Mouse (Mus musculus) intestine, embryonic 14.5 days (tissue): ENCODE measurements around the gene Mrpl41. TPM values are rescaled to one million over a fixed set of nuclear protein-coding genes. Genes with fewer than 3 reads are reported as not detected.
A peak's percentile ranks its signal among the peaks of the same experiment; 100 is the strongest.

Experiments
- ATAC-seq: fragments of 200-750 bp; cut with Nextera tagmentation; replicated peaks from 2 replicates; pipeline ENCODE4 v1.8.0; 2017; ENCODE audit warnings: low read depth, moderate number of reproducible peaks, moderate TSS enrichment, moderate library complexity; ENCODE audit not compliant: low FRiP score, low TSS enrichment
- DNase-seq: peaks from one replicate; pipeline ENCODE4 v3.0.0-alpha.2; 2018; ENCODE audit warnings: low spot score
- H3K27ac ChIP-seq: fragments of 300-500 bp; sonication (generic); 2 replicates; pipeline ENCODE4 v1.5.1; 2014; ENCODE audit warnings: low read depth, mild to moderate bottlenecking, control low read depth
- H3K27me3 ChIP-seq: fragments of 300-500 bp; sonication (generic); replicated peaks from 2 replicates; pipeline ENCODE4 v1.6.1; 2014; ENCODE audit warnings: low read length, control low read depth; ENCODE audit not compliant: control insufficient read depth, insufficient read depth
- H3K36me3 ChIP-seq: fragments of 300-500 bp; sonication (generic); 2 replicates; pipeline ENCODE4 v1.6.1; 2014; ENCODE audit warnings: low read length, control low read depth; ENCODE audit not compliant: control insufficient read depth, insufficient read depth
- H3K4me1 ChIP-seq: fragments of 300-500 bp; sonication (generic); replicated peaks from 2 replicates; pipeline ENCODE4 v1.6.1; 2014; ENCODE audit warnings: low read length, control low read depth, mixed read lengths; ENCODE audit not compliant: control insufficient read depth, insufficient read depth
- H3K4me2 ChIP-seq: fragments of 300-500 bp; sonication (generic); 2 replicates; pipeline ENCODE4 v1.6.1; 2014; ENCODE audit warnings: low read length
- H3K4me3 ChIP-seq: fragments of 300-500 bp; sonication (generic); 2 replicates; pipeline ENCODE4 v1.5.1; 2014; ENCODE audit warnings: low read depth, low read length, control low read depth, mixed read lengths
- H3K9ac ChIP-seq: fragments of 300-500 bp; sonication (generic); 2 replicates; pipeline ENCODE4 v1.6.1; 2014; ENCODE audit warnings: mild to moderate bottlenecking, low read length
- H3K9me3 ChIP-seq: fragments of 300-500 bp; sonication (generic); 2 replicates; pipeline ENCODE4 v1.6.1; 2016; ENCODE audit warnings: low read length, control low read depth; ENCODE audit not compliant: control insufficient read depth
- WGBS: fragments of 180-500 bp; shearing (Covaris S2); extraction: QIAGEN DNeasy Blood & Tissue Kit; methylation state at CpG from one replicate; pipeline ENCODE4 v1.1.7; 2014; 5-methylcytosine and 5-hydroxymethylcytosine counted together
- microRNA-seq: library from miRNA; unstranded; fragments of <30 nt; microRNA quantifications from one replicate; pipeline ENCODE4, GENCODE M21; 2016
- polyA plus RNA-seq: library from polyadenylated mRNA; unstranded; fragments of >200 nt; fragmentation: Nextera tagmentation; extraction: Ambion mirVana; gene quantifications from 2 replicates; pipeline ENCODE4 v1.2.1, GENCODE M21; 2014

Mrpl41 gene
- polyA plus RNA-seq, 1 experiment from 2014 or later: 147 TPM

DNA sequence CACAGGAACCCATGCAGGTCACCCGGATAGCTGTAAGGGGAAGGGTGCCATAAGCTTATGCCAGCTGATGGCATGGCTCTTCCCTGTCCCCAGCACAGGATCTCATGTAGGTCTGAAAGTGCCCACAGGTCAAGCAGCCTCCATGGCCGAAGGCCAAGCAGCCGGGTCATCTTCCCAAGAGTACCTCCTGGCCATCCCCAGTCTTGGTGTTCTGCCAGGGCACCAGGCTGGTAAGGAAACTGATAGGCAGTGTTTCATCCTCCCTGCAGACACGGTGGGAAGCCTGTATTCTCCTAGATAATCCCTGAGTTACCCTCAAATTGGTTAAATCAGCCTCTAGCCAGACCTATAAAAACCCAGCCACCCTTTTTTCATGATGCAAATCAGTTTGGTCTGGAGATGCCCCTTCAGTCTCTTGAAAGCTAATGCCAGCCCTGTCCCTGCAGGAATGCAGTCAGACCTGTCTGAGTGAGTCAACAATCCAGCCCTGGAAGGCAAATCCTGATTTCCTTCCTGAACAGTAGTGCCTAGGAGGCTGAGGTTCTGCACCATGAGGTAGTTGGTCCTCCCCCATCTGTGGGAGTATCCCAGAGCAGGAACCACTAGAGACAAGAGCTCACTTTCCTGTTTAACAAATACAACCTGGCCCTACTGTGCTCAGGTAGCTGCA lies 47.0 kb downstream of the Mrpl41 start:
- Histone ChIP-seq H3K36me3 (no peaks in the 10 kb centered on the region), H3K9ac (no peak overlapping the region), H3K4me1 (no peaks in the 10 kb centered on the region; the same call in 1 of the 2 replicates), H3K4me3 (no peak overlapping the region), H3K27ac (peak overlapping the region; percentile 60), H3K9me3 (no peaks in the 10 kb centered on the region), H3K4me2 (peak overlapping the region; percentile 7; the same call in 1 of the 2 replicates), H3K27me3 (no peaks in the 10 kb centered on the region)
- 60% methylated on average over 4 of the region's 4 CpGs for WGBS
- peak; percentile 61 for DNase-seq
- peak; percentile 82 for ATAC-seq

DNA sequence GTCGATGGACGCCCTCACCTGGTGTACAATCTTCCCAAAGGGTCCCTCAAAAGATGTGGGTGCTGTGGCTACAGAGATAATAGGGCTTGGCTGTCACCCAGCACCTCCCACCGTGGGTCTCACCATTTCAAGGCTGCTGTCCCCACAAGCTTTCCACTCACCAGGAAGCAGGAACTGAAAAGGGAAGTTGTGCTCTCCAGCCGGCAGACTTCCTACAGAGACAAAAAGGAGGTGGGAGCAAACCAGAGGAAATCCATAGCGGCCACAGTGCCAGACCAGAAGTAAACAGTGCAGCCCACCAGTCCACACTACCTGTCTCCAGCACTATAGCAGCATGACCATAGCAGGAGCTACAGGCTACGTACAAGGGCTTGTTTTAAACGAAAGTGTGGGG lies 47.9 kb downstream of the Mrpl41 start:
- Histone ChIP-seq H3K4me2 (no peak overlapping the region), H3K9me3 (no peaks in the 10 kb centered on the region), H3K9ac (no peak overlapping the region), H3K27me3 (no peaks in the 10 kb centered on the region), H3K4me3 (no peak overlapping the region), H3K27ac (no peak overlapping the region), H3K4me1 (no peaks in the 10 kb centered on the region; the same call in 1 of the 2 replicates), H3K36me3 (no peaks in the 10 kb centered on the region)
- no peak for DNase-seq
- 60% methylated on average over 7 of the region's 7 CpGs for WGBS
- ATAC-seq: no peak

DNA sequence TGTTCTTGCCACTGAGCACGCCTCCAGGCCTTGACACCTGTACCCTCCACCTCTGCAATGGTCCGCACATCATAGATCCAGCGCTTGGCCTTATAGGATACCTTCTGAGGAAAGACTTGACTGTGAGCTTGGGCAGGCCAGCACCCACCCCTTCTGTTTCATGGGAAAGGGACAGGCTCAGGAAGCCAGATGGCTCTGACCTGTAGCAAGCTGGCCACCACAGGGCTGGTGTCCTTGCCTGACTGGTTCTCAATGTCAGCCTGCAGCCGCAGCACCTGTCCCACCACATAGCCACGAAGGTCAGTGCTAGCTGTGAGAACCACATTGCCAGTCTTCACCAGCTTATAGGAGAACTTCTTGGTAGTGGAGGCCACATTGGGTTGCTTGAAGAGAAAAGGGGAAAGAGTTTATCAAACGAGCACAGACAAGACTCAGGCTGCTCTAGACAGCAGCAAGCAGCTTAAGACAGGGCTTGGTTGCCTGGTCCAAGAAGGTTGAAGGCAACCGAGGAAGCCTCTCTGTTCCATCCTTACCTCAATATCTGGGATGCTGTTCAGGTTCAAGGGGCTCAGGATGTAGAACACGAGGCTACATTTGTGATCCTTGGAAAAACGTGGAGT lies 48.4 kb downstream of the Mrpl41 start:
- no peaks in the 10 kb centered on the region for H3K27me3 ChIP-seq
- no peak for ATAC-seq
- no peaks in the 10 kb centered on the region for H3K36me3 ChIP-seq
- no peaks in the 10 kb centered on the region; the same call in 1 of the 2 replicates for H3K4me1 ChIP-seq
- H3K4me2 ChIP-seq: no peak overlapping the region
- no peak overlapping the region for H3K9ac ChIP-seq
- WGBS: 87% methylated on average over 9 of the region's 9 CpGs
- H3K4me3 ChIP-seq: no peak overlapping the region
- DNase-seq: no peak
- no peaks in the 10 kb centered on the region for H3K9me3 ChIP-seq
- no peak overlapping the region for H3K27ac ChIP-seq

DNA sequence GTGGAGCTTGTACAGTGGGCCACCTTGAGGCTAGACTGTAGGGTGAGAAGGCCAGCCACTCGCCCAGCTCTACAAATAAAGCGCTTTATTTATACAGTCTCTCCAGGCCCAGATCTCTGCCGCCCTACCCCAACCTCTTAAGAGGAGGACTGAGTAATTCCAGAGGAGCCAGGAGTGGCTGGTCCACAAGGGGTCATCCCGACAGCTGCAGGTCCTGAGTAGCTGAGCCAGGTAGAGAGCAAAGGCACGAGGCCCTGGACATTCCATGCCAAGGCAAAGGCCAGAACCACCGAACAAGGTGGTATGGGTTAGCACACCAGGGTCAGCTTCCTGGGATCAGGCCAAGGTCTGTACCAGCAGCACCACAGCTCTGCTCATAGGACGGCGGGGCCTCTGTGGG lies 49.6 kb downstream of the Mrpl41 start:
- no peak overlapping the region for H3K4me3 ChIP-seq
- H3K9ac ChIP-seq: no peak overlapping the region
- DNase-seq (no peak), ATAC-seq (no peak)
- H3K9me3 ChIP-seq: no peaks in the 10 kb centered on the region
- H3K4me2 ChIP-seq: no peak overlapping the region
- H3K27me3 ChIP-seq: no peaks in the 10 kb centered on the region
- no peaks in the 10 kb centered on the region; the same call in 1 of the 2 replicates for H3K4me1 ChIP-seq
- 84% methylated on average over 8 of the region's 8 CpGs for WGBS
- H3K27ac ChIP-seq: no peak overlapping the region
- H3K36me3 ChIP-seq: no peaks in the 10 kb centered on the region

Small RNAs within 50 kb of the gene (microRNA-seq; reads per million reads assigned to microRNA genes)
- not detected for gene Gm22875

Other genes with a start within 250 kb of the Mrpl41 start
- 0.91 and 1.0 TPM in 2 replicates for gene Cacna1b, start 211.9 kb downstream of the Mrpl41 start, polyA plus RNA-seq
- gene Ehmt1, start 55.5 kb downstream of the Mrpl41 start, polyA plus RNA-seq: 83.0 and 85.5 TPM in 2 replicates
- 66.2 and 72.8 TPM in 2 replicates for gene Arrdc1, start 39.8 kb downstream of the Mrpl41 start, polyA plus RNA-seq
- 13.0 and 18.1 TPM in 2 replicates for gene Zmynd19, start 25.3 kb downstream of the Mrpl41 start, polyA plus RNA-seq
- gene Dph7, start 12.7 kb downstream of the Mrpl41 start, polyA plus RNA-seq: 22.9 and 25.6 TPM in 2 replicates
- 6.8 and 8.2 TPM in 2 replicates for gene Pnpla7, start 935 bp upstream of the Mrpl41 start, polyA plus RNA-seq
- 44.3 and 50.0 TPM in 2 replicates for gene Nsmf, start 79.3 kb upstream of the Mrpl41 start, polyA plus RNA-seq
- gene Entpd8, start 105.2 kb upstream of the Mrpl41 start, polyA plus RNA-seq: 6.0 and 7.3 TPM in 2 replicates
- 2.3 and 5.7 TPM in 2 replicates for gene Noxa1, start 120.1 kb upstream of the Mrpl41 start, polyA plus RNA-seq
- gene Nrarp, start 205.7 kb upstream of the Mrpl41 start, polyA plus RNA-seq: 8.2 and 13.2 TPM in 2 replicates
- gene Tor4a, start 221.8 kb upstream of the Mrpl41 start, polyA plus RNA-seq: 14.4 and 18.1 TPM in 2 replicates
- gene Nelfb, start 236.4 kb upstream of the Mrpl41 start, polyA plus RNA-seq: 99.1 and 107 TPM in 2 replicates
- gene Stpg3, start 239.5 kb upstream of the Mrpl41 start, polyA plus RNA-seq: 0.18 TPM in 1 of 2 replicates, not detected in the other
- 0.51 TPM in 1 of 2 replicates, not detected in the other for gene Fam166a, start 243.6 kb upstream of the Mrpl41 start, polyA plus RNA-seq
- gene Tubb4b, start 249.6 kb upstream of the Mrpl41 start, polyA plus RNA-seq: 524 and 576 TPM in 2 replicates